Mouse (Mus musculus) stomach, embryonic 16.5 days (tissue): Measurements from ENCODE around the gene Fam92b. TPM values are rescaled to one million over a fixed set of nuclear protein-coding genes. Genes with fewer than 3 reads are reported as not detected.

Source experiments
- ATAC-seq: fragments of 200-750 bp; cut with Nextera tagmentation; 2 replicates; pipeline ENCODE4 v1.8.0; 2017; ENCODE audit warnings: moderate number of reproducible peaks, moderate TSS enrichment; ENCODE audit not compliant: insufficient read depth, low FRiP score
- H3K27ac ChIP-seq: fragments of 300-500 bp; sonication (generic); 2 replicates; pipeline ENCODE4 v1.5.1; 2014; ENCODE audit warnings: low read length
- H3K27me3 ChIP-seq: fragments of 300-500 bp; sonication (generic); 2 replicates; pipeline ENCODE4 v1.6.1; 2014; ENCODE audit warnings: low read length, control low read depth, mixed read lengths; ENCODE audit not compliant: control insufficient read depth, insufficient read depth
- H3K36me3 ChIP-seq: fragments of 300-500 bp; sonication (generic); 2 replicates; pipeline ENCODE4 v1.6.1; 2014; ENCODE audit warnings: low read length; ENCODE audit not compliant: control insufficient read depth, insufficient read depth
- H3K4me1 ChIP-seq: fragments of 300-500 bp; sonication (generic); 2 replicates; pipeline ENCODE4 v1.6.1; 2014; ENCODE audit warnings: low read length, control low read depth, mixed read lengths; ENCODE audit not compliant: control insufficient read depth, insufficient read depth
- H3K4me2 ChIP-seq: fragments of 300-500 bp; sonication (generic); 2 replicates; pipeline ENCODE4 v1.6.1; 2014; ENCODE audit warnings: low read depth, low read length, mixed read lengths
- H3K4me3 ChIP-seq: fragments of 300-500 bp; sonication (generic); replicated peaks from 2 replicates; pipeline ENCODE4 v1.5.1; 2014; ENCODE audit warnings: mild to moderate bottlenecking, low read length
- H3K9ac ChIP-seq: fragments of 300-500 bp; sonication (generic); 2 replicates; pipeline ENCODE4 v1.6.1; 2014; ENCODE audit warnings: low read length
- H3K9me3 ChIP-seq: fragments of 300-500 bp; sonication (generic); replicated peaks from 2 replicates; pipeline ENCODE4 v1.6.1; 2016; ENCODE audit warnings: low read length, control low read depth; ENCODE audit not compliant: control insufficient read depth
- WGBS: fragments of 180-500 bp; shearing (Covaris S2); extraction: QIAGEN DNeasy Blood & Tissue Kit; methylation state at CpG from one replicate; pipeline ENCODE4 v1.1.7; 2014; 5-methylcytosine and 5-hydroxymethylcytosine counted together
- polyA plus RNA-seq: library from polyadenylated mRNA; unstranded; fragments of >200 nt; fragmentation: Nextera tagmentation; extraction: Ambion mirVana; gene quantifications from 2 replicates; pipeline ENCODE4 v1.2.1, GENCODE M21; 2015

Fam92b gene
- polyA plus RNA-seq, 1 experiment from 2014 or later: 0.72 TPM

- no peaks in the 10 kb centered on the region for H3K9me3 ChIP-seq
These were observed 8.1 kb downstream of the Fam92b start for GRCm38 (mm10) chr8:120169119-120169518.

GRCm38 (mm10) chr8:120167821-120168220 is 9.4 kb downstream of the Fam92b start:
- Histone ChIP-seq H3K9ac (no peak overlapping the region), H3K4me1 (no peaks in the 10 kb centered on the region), H3K27me3 (no peaks in the 10 kb centered on the region), H3K27ac (no peak overlapping the region), H3K36me3 (no peaks in the 10 kb centered on the region), H3K9me3 (no peaks in the 10 kb centered on the region), H3K4me2 (no peak overlapping the region), H3K4me3 (no peak overlapping the region)
- WGBS: 43% methylated on average over 5 of the region's 5 CpGs
- no peak for ATAC-seq

More at GRCm38 (mm10) chr8:120169119-120169518, 8.1 kb downstream of the Fam92b start:
- Histone ChIP-seq H3K27me3 (no peaks in the 10 kb centered on the region), H3K4me1 (no peaks in the 10 kb centered on the region), H3K27ac (no peak overlapping the region), H3K4me3 (no peak overlapping the region), H3K4me2 (no peak overlapping the region), H3K9ac (no peak overlapping the region), H3K36me3 (no peaks in the 10 kb centered on the region)
- 44% methylated on average over 8 of the region's 8 CpGs for WGBS
- ATAC-seq: no peak

GRCm38 (mm10) chr8:120167136-120167535 is 10.1 kb downstream of the Fam92b start:
- H3K9ac ChIP-seq: no peak overlapping the region
- ATAC-seq: no peak
- H3K9me3 ChIP-seq: no peaks in the 10 kb centered on the region
- no peak overlapping the region for H3K4me3 ChIP-seq
- H3K36me3 ChIP-seq: no peaks in the 10 kb centered on the region
- 78% methylated on average over 8 of the region's 8 CpGs for WGBS
- H3K4me2 ChIP-seq: no peak overlapping the region
- no peaks in the 10 kb centered on the region for H3K4me1 ChIP-seq
- no peak overlapping the region for H3K27ac ChIP-seq
- no peaks in the 10 kb centered on the region for H3K27me3 ChIP-seq

GRCm38 (mm10) chr8:120164026-120164425 is 13.2 kb downstream of the Fam92b start:
- no peaks in the 10 kb centered on the region for H3K27me3 ChIP-seq
- 86% methylated on average over 5 of the region's 5 CpGs for WGBS
- no peaks in the 10 kb centered on the region for H3K9me3 ChIP-seq
- no peak overlapping the region for H3K4me3 ChIP-seq
- no peak overlapping the region for H3K9ac ChIP-seq
- H3K4me1 ChIP-seq: no peaks in the 10 kb centered on the region
- H3K27ac ChIP-seq: no peak overlapping the region
- no peak overlapping the region for H3K4me2 ChIP-seq
- no peaks in the 10 kb centered on the region for H3K36me3 ChIP-seq
- ATAC-seq: no peak

- ATAC-seq: no peak
- Histone ChIP-seq H3K9ac (no peak overlapping the region), H3K9me3 (no peaks in the 10 kb centered on the region), H3K4me3 (no peak overlapping the region), H3K36me3 (no peaks in the 10 kb centered on the region), H3K27ac (no peak overlapping the region), H3K27me3 (no peaks in the 10 kb centered on the region), H3K4me2 (no peak overlapping the region), H3K4me1 (no peaks in the 10 kb centered on the region)
- WGBS: 60% methylated on average over 8 of the region's 8 CpGs
These were observed 13.9 kb downstream of the Fam92b start for GRCm38 (mm10) chr8:120163376-120163775.

GRCm38 (mm10) chr8:120162404-120162752 is 14.9 kb downstream of the Fam92b start:
- 81% methylated on average over 5 of the region's 5 CpGs for WGBS
- Histone ChIP-seq H3K36me3 (no peaks in the 10 kb centered on the region), H3K4me3 (no peak overlapping the region), H3K9me3 (no peaks in the 10 kb centered on the region), H3K4me1 (no peaks in the 10 kb centered on the region), H3K27ac (no peak overlapping the region), H3K4me2 (no peak overlapping the region), H3K27me3 (no peaks in the 10 kb centered on the region), H3K9ac (no peak overlapping the region)
- ATAC-seq: no peak

- WGBS: 72% methylated on average over 16 of the region's 16 CpGs
- H3K4me2 ChIP-seq: no peak overlapping the region
- no peak for ATAC-seq
- H3K9ac ChIP-seq: no peak overlapping the region
- H3K4me3 ChIP-seq: no peak overlapping the region
- H3K4me1 ChIP-seq: no peaks in the 10 kb centered on the region
- H3K27ac ChIP-seq: no peak overlapping the region
- no peaks in the 10 kb centered on the region for H3K9me3 ChIP-seq
- no peaks in the 10 kb centered on the region for H3K27me3 ChIP-seq
- no peaks in the 10 kb centered on the region for H3K36me3 ChIP-seq
These were observed 15.4 kb downstream of the Fam92b start for GRCm38 (mm10) chr8:120161658-120162403.

- WGBS: 71% methylated on average over 8 of the region's 8 CpGs
- H3K9ac ChIP-seq: no peak overlapping the region
These were observed 16.9 kb downstream of the Fam92b start for GRCm38 (mm10) chr8:120160366-120160765.

GRCm38 (mm10) chr8:120152636-120153035 is 24.6 kb downstream of the Fam92b start:
- Histone ChIP-seq H3K4me3 (no peak overlapping the region), H3K27ac (no peak overlapping the region), H3K36me3 (no peaks in the 10 kb centered on the region), H3K9ac (no peak overlapping the region; the same call in 1 of the 2 replicates), H3K4me2 (no peak overlapping the region), H3K4me1 (peaks cover 5% of the 10 kb centered on the region; the same call in 1 of the 2 replicates), H3K9me3 (no peaks in the 10 kb centered on the region), H3K27me3 (no peaks in the 10 kb centered on the region)
- WGBS: 46% methylated on average over 7 of the region's 7 CpGs
- ATAC-seq: no peak

More at GRCm38 (mm10) chr8:120160366-120160765, 16.9 kb downstream of the Fam92b start:
- Histone ChIP-seq H3K9me3 (no peaks in the 10 kb centered on the region), H3K27me3 (no peaks in the 10 kb centered on the region), H3K4me2 (no peak overlapping the region), H3K4me1 (no peaks in the 10 kb centered on the region), H3K36me3 (no peaks in the 10 kb centered on the region), H3K27ac (no peak overlapping the region), H3K4me3 (no peak overlapping the region)
- ATAC-seq: no peak
